9 mouse cellular contexts compared by ENCODE assay signal in genomic region chr10:82170808-82171207, GRCm38 (mm10). TPM values are rescaled to one million over a fixed set of nuclear protein-coding genes. Genes with fewer than 3 reads are reported as not detected.
DNase-seq lines count a peak whose midpoint lies in the region; ATAC-seq and TF ChIP-seq lines count a peak whose summit lies in the region.
"Had no signal": no experiment of that assay in that cellular context is flagged by ENCODE, and none has a peak within 500 bp of the region (broad histone marks: within the 10 kb centered on the region; RNA-seq: fewer than 3 reads in every experiment).

No protein-coding gene starts in this region.

- no peaks in the 10 kb centered on the region for H3K27me3 ChIP-seq in hindbrain, embryonic 11.5 days (ENCODE audit: control insufficient read depth, insufficient read depth, low read length)
- H3K27me3 ChIP-seq in hindbrain, embryonic 16.5 days (replicated peaks; ENCODE audit: control insufficient read depth, insufficient read depth, low read length): no peaks in the 10 kb centered on the region
- H3K27me3 ChIP-seq in thymus, adult 2 months (ENCODE audit: control insufficient read depth, insufficient read depth, low read length): no peaks in the 10 kb centered on the region

- no peak overlapping the region for H3K9ac ChIP-seq in hindbrain, embryonic 11.5 days (ENCODE audit: low read depth, low read length)
- H3K9ac ChIP-seq in hindbrain, embryonic 16.5 days (ENCODE audit: low read depth, low read length): no peak overlapping the region

- H3K4me2 ChIP-seq in hindbrain, embryonic 11.5 days (replicated peaks; ENCODE audit: low read depth, low read length): no peak overlapping the region
- no peak overlapping the region for H3K4me2 ChIP-seq in hindbrain, embryonic 16.5 days (ENCODE audit: low read length)

- H3K4me1 ChIP-seq in hindbrain, embryonic 11.5 days (replicated peaks; ENCODE audit: control insufficient read depth, insufficient read depth, low read length): no peaks in the 10 kb centered on the region
- H3K4me1 ChIP-seq in hindbrain, embryonic 16.5 days (ENCODE audit: control insufficient read depth, insufficient read depth, low read depth, low read length): no peaks in the 10 kb centered on the region
- H3K4me1 ChIP-seq in thymus, adult 2 months (replicated peaks; ENCODE audit: control insufficient read depth, insufficient read depth, low read length): no peaks in the 10 kb centered on the region

- ATAC-seq in hindbrain, embryonic 11.5 days (ENCODE audit: low FRiP score): no peak
- no peak for ATAC-seq in hindbrain, embryonic 16.5 days
- ATAC-seq in frontal cortex, adult (ENCODE audit: low TSS enrichment): no peak

- WGBS in hindbrain, embryonic 11.5 days: 58% methylated on average over 2 of the region's 2 CpGs
- WGBS in hindbrain, embryonic 16.5 days: 57% methylated on average over 2 of the region's 2 CpGs
- 50% methylated on average over 2 of the region's 2 CpGs for WGBS in thymus, adult 2 months

- TF ChIP-seq CTCF in thymus, adult 2 months (IDR thresholded peaks at IDR 0.05; ENCODE audit: borderline replicate concordance, control insufficient read depth, extremely low read depth, insufficient read depth, low read length, poor library complexity): no peak

- H3K9me3 ChIP-seq in hindbrain, embryonic 11.5 days (ENCODE audit: control insufficient read depth, low read length): no peaks in the 10 kb centered on the region
- no peaks in the 10 kb centered on the region for H3K9me3 ChIP-seq in hindbrain, embryonic 16.5 days (ENCODE audit: control insufficient read depth, low read length)

- no peak overlapping the region for H3K4me3 ChIP-seq in hindbrain, embryonic 11.5 days (ENCODE audit: low read depth, low read length)
- H3K4me3 ChIP-seq in hindbrain, embryonic 16.5 days (ENCODE audit: low read length): no peak overlapping the region
- no peak overlapping the region for H3K4me3 ChIP-seq in thymus, adult 2 months (ENCODE audit: control insufficient read depth, insufficient read depth, low read length)
- H3K4me3 ChIP-seq: megakaryocyte, embryonic 14.5 days had no signal

- no peak overlapping the region for H3K27ac ChIP-seq in hindbrain, embryonic 11.5 days (ENCODE audit: low read depth, low read length)
- no peak overlapping the region for H3K27ac ChIP-seq in hindbrain, embryonic 16.5 days (ENCODE audit: low read depth, low read length)
- H3K27ac ChIP-seq in thymus, adult 2 months (ENCODE audit: control insufficient read depth, insufficient read depth, low read length): no peak overlapping the region

- TF ChIP-seq POLR2A in thymus, adult 2 months (IDR thresholded peaks at IDR 0.05; ENCODE audit: control insufficient read depth, extremely low read depth, insufficient read depth, low read length, poor library complexity): no peak

- no peaks in the 10 kb centered on the region for H3K36me3 ChIP-seq in hindbrain, embryonic 11.5 days (ENCODE audit: control insufficient read depth, insufficient read depth, low read length)
- no peaks in the 10 kb centered on the region for H3K36me3 ChIP-seq in hindbrain, embryonic 16.5 days (ENCODE audit: control insufficient read depth, insufficient read depth, low read length)
- no peaks in the 10 kb centered on the region for H3K36me3 ChIP-seq in thymus, adult 2 months (ENCODE audit: control insufficient read depth, insufficient read depth, low read length)

- DNase-seq in hindbrain, embryonic 11.5 days (ENCODE audit: low spot score): peak; percentile 49
- DNase-seq in thymus, adult 2 months: peak; percentile 3
- no peak for DNase-seq in thymus, adult 18-20 months
- DNase-seq in embryo, embryonic 11 days: peak; percentile 23
- peak; percentile 14 for DNase-seq in thymus, postnatal 4 days
- DNase-seq in spleen, postnatal 10 days (ENCODE audit: low spot score in 2 of 2): no peak

RNA-seq across cellular contexts. Expression of gene AU041133, which starts 43.0 kb away (rescaled TPM):
- 5.6 and 6.9 TPM in 2 replicates for polyA plus RNA-seq in hindbrain, embryonic 11.5 days (2014; fragmentation: Nextera tagmentation; extraction: Ambion mirVana)
- polyA plus RNA-seq in hindbrain, embryonic 16.5 days (2015; fragmentation: Nextera tagmentation; extraction: Ambion mirVana): 9.6 and 9.7 TPM in 2 replicates
- polyA plus RNA-seq in thymus, adult 2 months (2012; rRNA removed): 0.35 and 0.45 TPM in 2 replicates

Comparison
In these comparisons a context has a peak if more than half of its experiments do, and no peak if none do; other contexts are left out.
1. DNase-seq: peak in hindbrain, embryonic 11.5 days (single experiment), thymus, adult 2 months (single experiment), embryo, embryonic 11 days (single experiment) and thymus, postnatal 4 days (single experiment); none in thymus, adult 18-20 months (0 of 2) and spleen, postnatal 10 days (0 of 2).